Mouse (Mus musculus): Measurements from ENCODE around the gene Frmd8. TPM values are rescaled to one million over a fixed set of nuclear protein-coding genes. Genes with fewer than 3 reads are reported as not detected.

The Frmd8 gene
- total RNA-seq, 2 experiments from 2014 or later: 9.5 to 10.6 TPM

- H3K4me3 ChIP-seq: peak overlapping the region; percentile 97
- H3K27ac ChIP-seq: peak overlapping the region; percentile 100
- no peak for DNase-seq (ENCODE audit: low spot score in 2 of 2)
- TF ChIP-seq CTCF (conservative IDR thresholded peaks at IDR 0.05): no peak
These were observed 73.6 kb downstream of the Frmd8 start for GRCm38 (mm10) chr19:5801432-5801964.

- TF ChIP-seq CTCF (conservative IDR thresholded peaks at IDR 0.05): no peak
- Histone ChIP-seq H3K27ac (peak overlapping the region; percentile 100), H3K4me3 (peak overlapping the region; percentile 97)
- DNase-seq (ENCODE audit: low spot score in 2 of 2): peak in 1 of 2 experiments; percentile 15
These were observed 74.2 kb downstream of the Frmd8 start for GRCm38 (mm10) chr19:5800632-5801431.

- H3K27ac ChIP-seq: peak overlapping the region; percentile 100
- H3K4me3 ChIP-seq: peak overlapping the region; percentile 97
- peak in 1 of 2 experiments; percentile 7 for DNase-seq (ENCODE audit: low spot score in 2 of 2)
- TF ChIP-seq CTCF (conservative IDR thresholded peaks at IDR 0.05): no peak
These were observed 74.8 kb downstream of the Frmd8 start for GRCm38 (mm10) chr19:5800350-5800631.

Other genes with a start within 250 kb of the Frmd8 start
- gene Rela, start 237.8 kb downstream of the Frmd8 start, total RNA-seq (2021): 10 to 100 TPM; 20.6 to 21.0 TPM
- 10 to 100 TPM; 16.5 to 17.5 TPM for gene Sipa1, start 211.6 kb downstream of the Frmd8 start, total RNA-seq (2021)
- 10 to 100 TPM; 20.2 to 20.4 TPM for gene Map3k11, start 186.5 kb downstream of the Frmd8 start, total RNA-seq (2021)
- gene Pcnx3, start 186.4 kb downstream of the Frmd8 start, total RNA-seq (2021): 10 to 100 TPM; 69.1 to 78.8 TPM
- gene Kcnk7, start 170.9 kb downstream of the Frmd8 start, total RNA-seq (2021): under 1 TPM in 1 of 2 experiments, not detected in 1; 0.36 TPM
- gene Ehbp1l1, start 149.0 kb downstream of the Frmd8 start, total RNA-seq (2021): 10 to 100 TPM; 11.8 to 17.7 TPM
- 10 to 100 TPM; 26.5 to 29.4 TPM for gene Fam89b, start 145.6 kb downstream of the Frmd8 start, total RNA-seq (2021)
- gene Ltbp3, start 134.4 kb downstream of the Frmd8 start, total RNA-seq (2021): 10 to 100 TPM; 23.8 to 30.0 TPM
- 10 to 100 TPM; 74.1 to 80.9 TPM for gene Scyl1, start 103.9 kb downstream of the Frmd8 start, total RNA-seq (2021)
- 1 to 10 TPM; 3.5 to 3.6 TPM for gene Slc25a45, start 2.5 kb upstream of the Frmd8 start, total RNA-seq (2021)
- gene Tigd3, start 18.9 kb upstream of the Frmd8 start, total RNA-seq (2021): 1 to 10 TPM; 2.5 to 3.2 TPM
- gene Dpf2, start 37.7 kb upstream of the Frmd8 start, total RNA-seq (2021): 10 to 100 TPM; 94.1 to 95.3 TPM
- 1 to 10 TPM; 3.4 to 3.8 TPM for gene Cdc42ep2, start 49.5 kb upstream of the Frmd8 start, total RNA-seq (2021)
- 1 to 10 TPM; 6.2 to 6.6 TPM for gene Pola2, start 88.9 kb upstream of the Frmd8 start, total RNA-seq (2021)
- gene Slc22a20, start 110.9 kb upstream of the Frmd8 start, total RNA-seq (2021): not detected
- gene Capn1, start 140.6 kb upstream of the Frmd8 start, total RNA-seq (2021): 10 to 100 TPM; 28.2 to 29.9 TPM
- gene Syvn1, start 171.3 kb upstream of the Frmd8 start, total RNA-seq (2021): 10 to 100 TPM; 42.0 to 45.1 TPM
- gene Mrpl49, start 182.5 kb upstream of the Frmd8 start, total RNA-seq (2021): 10 to 100 TPM; 42.8 to 49.6 TPM
- 100 to 1,000 TPM; 676 to 714 TPM for gene Fau, start 182.6 kb upstream of the Frmd8 start, total RNA-seq (2021)
- gene Znhit2, start 185.9 kb upstream of the Frmd8 start, total RNA-seq (2021): 10 to 100 TPM; 39.0 to 42.5 TPM
- 10 to 100 TPM; 25.3 to 26.0 TPM for gene Tm7sf2, start 193.1 kb upstream of the Frmd8 start, total RNA-seq (2021)
- 100 to 1,000 TPM in 1 of 2 experiments, 10 to 100 TPM in 1; 96.5 to 103 TPM for gene Vps51, start 202.0 kb upstream of the Frmd8 start, total RNA-seq (2021)
- not detected for gene Tmem262, start 204.8 kb upstream of the Frmd8 start, total RNA-seq (2021)
- not detected for gene Gm28374, start 207.0 kb upstream of the Frmd8 start, total RNA-seq (2021)
- gene Zfpl1, start 209.7 kb upstream of the Frmd8 start, total RNA-seq (2021): 10 to 100 TPM; 40.1 to 44.0 TPM
- under 1 TPM; 0.23 to 0.27 TPM for gene Cdca5, start 209.7 kb upstream of the Frmd8 start, total RNA-seq (2021)
- not detected for gene AC131692.1, start 219.1 kb upstream of the Frmd8 start, total RNA-seq (2021)
- under 1 TPM in 1 of 2 experiments, not detected in 1; 0.17 TPM for gene Naaladl1, start 230.5 kb upstream of the Frmd8 start, total RNA-seq (2021)
- 10 to 100 TPM; 14.0 to 15.0 TPM for gene Sac3d1, start 243.4 kb upstream of the Frmd8 start, total RNA-seq (2021)

Data from layer of hippocampus, adult 2 months (tissue).